Mouse (Mus musculus): Measurements from ENCODE around the gene Zfyve27. TPM values are rescaled to one million over a fixed set of nuclear protein-coding genes. Genes with fewer than 3 reads are reported as not detected.
A peak's percentile ranks its signal among the peaks of the same experiment; 100 is the strongest.

Zfyve27 gene
- total and polyA plus RNA-seq, 3 experiments = 27.0 to 40.2 TPM; not detected in 1

- H3K27me3 ChIP-seq (ENCODE audit: control insufficient read depth in 1 of 2, insufficient read depth in 2 of 2, low read length in 2 of 2) = no peaks in the 10 kb centered on the region
- no peak for TF ChIP-seq TBP (IDR thresholded peaks at IDR 0.05; ENCODE audit: low read depth, low read length)
- no peak for TF ChIP-seq KAT2A (conservative IDR thresholded peaks at IDR 0.05; ENCODE audit: low read depth, low read length)
- no peak for TF ChIP-seq ZKSCAN1 (IDR thresholded peaks at IDR 0.05; ENCODE audit: low read depth, low read length)
- no peak for TF ChIP-seq TAL1 (IDR thresholded peaks at IDR 0.05; ENCODE audit: low read length)
- TF ChIP-seq GATA1 (IDR thresholded peaks at IDR 0.05; ENCODE audit: low read depth, low read length) = no peak
- no peak for TF ChIP-seq BHLHE40 (IDR thresholded peaks at IDR 0.05; ENCODE audit: borderline replicate concordance, low read depth, low read length)
- no peak for TF ChIP-seq USF2 (IDR thresholded peaks at IDR 0.05; ENCODE audit: borderline replicate concordance in 1 of 2, insufficient read depth in 1 of 2, low read depth in 1 of 2, low read length in 2 of 2)
- peak; percentile 80 to 89 (median 80) for TF ChIP-seq CTCF (IDR thresholded peaks at IDR 0.05 in 2 of 3, conservative IDR thresholded peaks at IDR 0.05 in 1 of 3; ENCODE audit: control insufficient read depth in 1 of 3, insufficient read depth in 1 of 3, low read depth in 2 of 3, low read length in 3 of 3, poor library complexity in 1 of 3, severe bottlenecking in 1 of 3)
- 0 out of 2 replicates have a peak, but pooled peaks have one; percentile 16 for TF ChIP-seq ZC3H11A (IDR thresholded peaks at IDR 0.05; ENCODE audit: low read depth, low read length)
- peak; percentile 71 for TF ChIP-seq SMC3 (IDR thresholded peaks at IDR 0.05; ENCODE audit: low read depth, low read length)
- peak; percentile 57 for DNase-seq (ENCODE audit: low read depth, low spot score)
- no peak overlapping the region for H3K27ac ChIP-seq (ENCODE audit: control insufficient read depth, low read depth, low read length)
- peaks cover 5 to 6% of the 10 kb centered on the region in 2 experiments for H3K4me1 ChIP-seq (ENCODE audit: control insufficient read depth in 1 of 2, insufficient read depth in 2 of 2, low read length in 2 of 2)
- no peaks in the 10 kb centered on the region for H3K79me2 ChIP-seq (ENCODE audit: control insufficient read depth, insufficient read depth, low read length, poor library complexity)
- H3K9me3 ChIP-seq (replicated peaks; ENCODE audit: insufficient read depth, low read length) = no peaks in the 10 kb centered on the region
- H3K4me3 ChIP-seq (ENCODE audit: control insufficient read depth in 1 of 2, insufficient read depth in 1 of 2, low read depth in 2 of 2, low read length in 2 of 2) = no peak overlapping the region
- H3K9ac ChIP-seq (ENCODE audit: control insufficient read depth, low read depth, low read length, poor library complexity, severe bottlenecking) = no peak overlapping the region
- peaks cover 10 to 12% of the 10 kb centered on the region in 2 experiments for H3K36me3 ChIP-seq (ENCODE audit: control insufficient read depth in 1 of 2, insufficient read depth in 2 of 2, low read length in 2 of 2)
Measured at GRCm38 (mm10) chr19:42182673-42183072, 18.9 kb downstream of the Zfyve27 start.

DNA sequence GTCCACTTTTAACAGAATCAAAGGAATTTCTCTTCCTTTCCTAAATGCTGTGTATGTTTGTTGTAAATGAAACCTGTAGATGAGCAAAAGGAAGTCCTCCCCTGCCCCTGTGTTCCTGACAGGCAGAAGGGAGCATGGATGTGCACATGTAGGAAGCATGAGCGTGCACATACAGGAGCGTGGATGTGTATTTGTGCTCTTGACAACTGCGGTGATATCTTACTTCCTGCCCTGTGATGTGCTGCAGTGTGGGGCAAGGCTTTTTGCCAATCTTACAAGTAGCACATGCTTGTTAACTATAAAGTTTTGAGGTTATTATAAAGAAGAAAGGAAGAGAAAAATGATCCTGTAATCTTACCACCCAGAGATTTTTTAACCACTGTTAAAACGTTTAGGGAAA, 26.0 kb downstream of the Zfyve27 start:
- Histone ChIP-seq H3K36me3 (ENCODE audit: control insufficient read depth in 1 of 2, insufficient read depth in 2 of 2, low read length in 2 of 2) (peaks cover 0 to 6% of the 10 kb centered on the region in 2 experiments; a peak in 1 of 4 replicates), H3K4me1 (ENCODE audit: control insufficient read depth in 1 of 2, insufficient read depth in 2 of 2, low read length in 2 of 2) (no peaks in the 10 kb centered on the region), H3K79me2 (ENCODE audit: control insufficient read depth, insufficient read depth, low read length, poor library complexity) (no peaks in the 10 kb centered on the region), H3K27ac (ENCODE audit: control insufficient read depth, low read depth, low read length) (no peak overlapping the region), H3K9ac (ENCODE audit: control insufficient read depth, low read depth, low read length, poor library complexity, severe bottlenecking) (no peak overlapping the region), H3K27me3 (ENCODE audit: control insufficient read depth in 1 of 2, insufficient read depth in 2 of 2, low read length in 2 of 2) (no peaks in the 10 kb centered on the region), H3K4me3 (ENCODE audit: control insufficient read depth in 1 of 2, insufficient read depth in 1 of 2, low read depth in 2 of 2, low read length in 2 of 2) (no peak overlapping the region), H3K9me3 (replicated peaks; ENCODE audit: insufficient read depth, low read length) (no peaks in the 10 kb centered on the region)
- no peak for DNase-seq (ENCODE audit: low read depth, low spot score)
- no peak for TF ChIP-seq MAFK (IDR thresholded peaks at IDR 0.05; ENCODE audit: borderline replicate concordance, low read depth, low read length)

DNA sequence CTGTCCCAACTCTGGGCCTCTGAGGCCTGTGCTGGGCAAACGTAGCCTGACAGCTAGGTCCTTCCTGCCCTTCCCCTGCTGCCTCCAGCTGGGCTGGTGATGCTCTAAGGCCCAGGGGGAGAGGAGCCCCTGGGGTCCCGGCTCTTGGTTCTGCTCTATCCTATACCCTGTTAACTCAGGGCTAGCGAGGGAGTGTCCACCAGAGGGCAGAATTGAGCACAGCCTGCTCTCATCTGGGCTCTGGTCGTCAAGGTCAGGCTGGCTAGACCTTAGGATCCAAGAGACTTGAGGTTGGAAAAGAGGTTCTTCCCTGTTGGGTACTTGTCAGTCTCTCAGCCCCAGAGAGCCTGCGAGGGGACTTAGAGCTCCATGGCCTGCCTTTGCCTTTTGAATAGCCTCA, 26.7 kb downstream of the Zfyve27 start:
- Histone ChIP-seq H3K4me3 (ENCODE audit: control insufficient read depth in 1 of 2, insufficient read depth in 1 of 2, low read depth in 2 of 2, low read length in 2 of 2) (no peak overlapping the region), H3K36me3 (ENCODE audit: control insufficient read depth in 1 of 2, insufficient read depth in 2 of 2, low read length in 2 of 2) (peaks cover 0 to 6% of the 10 kb centered on the region in 2 experiments; a peak in 1 of 4 replicates)
- DNase-seq (ENCODE audit: low read depth, low spot score) = peak; percentile 72

More for the DNA sequence above, 26.7 kb downstream of the Zfyve27 start:
- H3K9ac ChIP-seq (ENCODE audit: control insufficient read depth, low read depth, low read length, poor library complexity, severe bottlenecking) = no peak overlapping the region
- no peaks in the 10 kb centered on the region for H3K79me2 ChIP-seq (ENCODE audit: control insufficient read depth, insufficient read depth, low read length, poor library complexity)
- no peak overlapping the region for H3K27ac ChIP-seq (ENCODE audit: control insufficient read depth, low read depth, low read length)
- TF ChIP-seq ZC3H11A (IDR thresholded peaks at IDR 0.05; ENCODE audit: low read depth, low read length) (peak; percentile 37; the same call in 1 of the 2 replicates), RAD21 (IDR thresholded peaks at IDR 0.05; ENCODE audit: low read depth, low read length) (peak; percentile 56), EP300 (IDR thresholded peaks at IDR 0.05; ENCODE audit: low read depth in 1 of 2, low read length in 2 of 2) (no peak), TBP (IDR thresholded peaks at IDR 0.05; ENCODE audit: low read depth, low read length) (no peak), POLR2AphosphoS2 (IDR thresholded peaks at IDR 0.05; ENCODE audit: low read length) (no peak), CTCF (IDR thresholded peaks at IDR 0.05 in 2 of 3, conservative IDR thresholded peaks at IDR 0.05 in 1 of 3; ENCODE audit: control insufficient read depth in 1 of 3, insufficient read depth in 1 of 3, low read depth in 2 of 3, low read length in 3 of 3, poor library complexity in 1 of 3, severe bottlenecking in 1 of 3) (peak; percentile 88 to 99 (median 97)), SMC3 (IDR thresholded peaks at IDR 0.05; ENCODE audit: low read depth, low read length) (peak; percentile 90)
- no peaks in the 10 kb centered on the region for H3K9me3 ChIP-seq (replicated peaks; ENCODE audit: insufficient read depth, low read length)
- no peaks in the 10 kb centered on the region for H3K4me1 ChIP-seq (ENCODE audit: control insufficient read depth in 1 of 2, insufficient read depth in 2 of 2, low read length in 2 of 2)
- H3K27me3 ChIP-seq (ENCODE audit: control insufficient read depth in 1 of 2, insufficient read depth in 2 of 2, low read length in 2 of 2) = no peaks in the 10 kb centered on the region

Measured in MEL (cell line).